Mouse (Mus musculus): Measurements from ENCODE around the gene Ppp4r4. TPM values are rescaled to one million over a fixed set of nuclear protein-coding genes. Genes with fewer than 3 reads are reported as not detected.

Gene Ppp4r4
- 4.9 TPM for polyA plus RNA-seq (2015; fragmentation: Illumina TruSeq; extraction: RNeasy Lipid Tissue Mini Kit (QIAGEN cat#74804); ENCODE audit: insufficient read depth, low read depth, low replicate concordance)

DNA sequence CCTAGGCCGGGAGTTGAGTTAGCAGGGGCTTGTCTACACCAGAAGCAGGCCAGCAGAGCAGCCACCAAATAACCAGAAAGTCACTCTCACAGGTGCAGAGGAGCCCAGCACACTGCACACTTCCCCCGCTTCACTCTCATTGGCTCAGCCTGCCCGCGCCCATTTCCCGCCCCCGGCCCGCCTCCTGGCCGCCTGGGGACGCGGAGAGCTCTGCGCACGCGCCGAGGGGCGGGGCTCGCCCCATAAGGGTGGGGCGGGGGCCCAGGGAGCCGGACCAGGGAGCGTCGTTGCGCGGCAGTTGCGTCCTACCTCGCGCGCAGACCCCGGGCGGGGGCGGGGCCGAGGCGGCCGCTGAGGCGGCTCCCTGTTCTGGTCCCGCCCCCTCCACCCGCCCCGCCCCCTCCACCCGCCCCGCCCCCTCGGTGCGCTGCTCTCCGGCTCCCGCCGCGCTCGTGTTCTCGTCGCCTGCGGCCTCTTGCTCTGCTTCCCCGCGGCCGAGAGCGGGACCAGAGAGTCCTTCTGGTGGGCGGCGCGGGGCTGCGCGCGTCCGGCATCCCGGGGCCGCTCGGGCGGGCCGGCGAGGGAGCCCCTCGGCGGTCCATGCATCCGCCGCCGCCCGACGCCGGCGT lies at the start of gene Ppp4r4:
Gene Ppp4r4, plus strand, starts transcription at position 264 of the 629 bp plus-strand sequence.

GRCm38 (mm10) chr12:103631203-103631612 lies 99.1 kb downstream of the Ppp4r4 start, which contains the start of gene Serpina10:
TSS of gene Serpina10 (minus strand) at chr12:103631444.

GRCm38 (mm10) chr12:103656848-103657626 lies 125.0 kb downstream of the Ppp4r4 start, which contains the start of gene Serpina6:
TSS of gene Serpina6 (minus strand) at chr12:103657212.

Other genes with a start within 250 kb of the Ppp4r4 start
- gene Fam181a, start 221.3 kb upstream of the Ppp4r4 start, polyA plus RNA-seq (2015; fragmentation: Illumina TruSeq; extraction: RNeasy Lipid Tissue Mini Kit (QIAGEN cat#74804); ENCODE audit: insufficient read depth, low read depth, low replicate concordance) = not detected
- 0.70 TPM for gene Asb2, start 176.3 kb upstream of the Ppp4r4 start, polyA plus RNA-seq (2015; fragmentation: Illumina TruSeq; extraction: RNeasy Lipid Tissue Mini Kit (QIAGEN cat#74804); ENCODE audit: insufficient read depth, low read depth, low replicate concordance)
- 1.3 TPM for gene Otub2, start 143.6 kb upstream of the Ppp4r4 start, polyA plus RNA-seq (2015; fragmentation: Illumina TruSeq; extraction: RNeasy Lipid Tissue Mini Kit (QIAGEN cat#74804); ENCODE audit: insufficient read depth, low read depth, low replicate concordance)
- not detected for gene 9330161L09Rik, start 124.5 kb upstream of the Ppp4r4 start, polyA plus RNA-seq (2015; fragmentation: Illumina TruSeq; extraction: RNeasy Lipid Tissue Mini Kit (QIAGEN cat#74804); ENCODE audit: insufficient read depth, low read depth, low replicate concordance)
- 10.5 TPM for gene Ddx24, start 106.5 kb upstream of the Ppp4r4 start, polyA plus RNA-seq (2015; fragmentation: Illumina TruSeq; extraction: RNeasy Lipid Tissue Mini Kit (QIAGEN cat#74804); ENCODE audit: insufficient read depth, low read depth, low replicate concordance)
- gene Ifi27, start 98.1 kb upstream of the Ppp4r4 start, polyA plus RNA-seq (2015; fragmentation: Illumina TruSeq; extraction: RNeasy Lipid Tissue Mini Kit (QIAGEN cat#74804); ENCODE audit: insufficient read depth, low read depth, low replicate concordance) = 155 TPM
- gene Ifi27l2a, start 88.6 kb upstream of the Ppp4r4 start, polyA plus RNA-seq (2015; fragmentation: Illumina TruSeq; extraction: RNeasy Lipid Tissue Mini Kit (QIAGEN cat#74804); ENCODE audit: insufficient read depth, low read depth, low replicate concordance) = 99.7 TPM
- 0.79 TPM for gene Ifi27l2b, start 75.1 kb upstream of the Ppp4r4 start, polyA plus RNA-seq (2015; fragmentation: Illumina TruSeq; extraction: RNeasy Lipid Tissue Mini Kit (QIAGEN cat#74804); ENCODE audit: insufficient read depth, low read depth, low replicate concordance)
- 2.8 TPM for gene Serpina10, start 99.2 kb downstream of the Ppp4r4 start, polyA plus RNA-seq (2015; fragmentation: Illumina TruSeq; extraction: RNeasy Lipid Tissue Mini Kit (QIAGEN cat#74804); ENCODE audit: insufficient read depth, low read depth, low replicate concordance)
- gene Serpina6, start 124.9 kb downstream of the Ppp4r4 start, polyA plus RNA-seq (2015; fragmentation: Illumina TruSeq; extraction: RNeasy Lipid Tissue Mini Kit (QIAGEN cat#74804); ENCODE audit: insufficient read depth, low read depth, low replicate concordance) = not detected
- not detected for gene Serpina16, start 143.9 kb downstream of the Ppp4r4 start, polyA plus RNA-seq (2015; fragmentation: Illumina TruSeq; extraction: RNeasy Lipid Tissue Mini Kit (QIAGEN cat#74804); ENCODE audit: insufficient read depth, low read depth, low replicate concordance)
- not detected for gene Serpina1f, start 163.2 kb downstream of the Ppp4r4 start, polyA plus RNA-seq (2015; fragmentation: Illumina TruSeq; extraction: RNeasy Lipid Tissue Mini Kit (QIAGEN cat#74804); ENCODE audit: insufficient read depth, low read depth, low replicate concordance)
- gene Serpina1d, start 241.3 kb downstream of the Ppp4r4 start, polyA plus RNA-seq (2015; fragmentation: Illumina TruSeq; extraction: RNeasy Lipid Tissue Mini Kit (QIAGEN cat#74804); ENCODE audit: insufficient read depth, low read depth, low replicate concordance) = not detected